Mouse (Mus musculus) left cerebral cortex, adult 6 months (tissue): ENCODE data around the gene Trim14. TPM values are rescaled to one million over a fixed set of nuclear protein-coding genes. Genes with fewer than 3 reads are reported as not detected.

Experiments used
- long read RNA-seq, 2 experiments: library from polyadenylated mRNA; unstranded; transcript quantifications; one replicate each; pipeline ENCODE4 v2.0.0; 2019 to 2020
- polyA plus RNA-seq: library from polyadenylated mRNA; unstranded; fragments of <200 nt; fragmentation: Nextera tagmentation; gene quantifications from 2 replicates; pipeline ENCODE4 v1.2.3, GENCODE M21; 2021

Trim14 gene
- 0.45 and 0.54 TPM in 2 replicates for polyA plus RNA-seq
- long read RNA-seq, experiment 1, partial matches to known transcripts = 0 of 6 reads
- long read RNA-seq, experiment 1, other reads (novel, unspliced or antisense) = 4 of 6 reads
- long read RNA-seq, experiment 2, partial matches to known transcripts = 0 of 1 reads
- long read RNA-seq, experiment 2, other reads (novel, unspliced or antisense) = 0 of 1 reads

GRCm38 (mm10) chr4:46535840-46536361, at the start of gene Trim14:
Gene Trim14, minus strand, starts transcription at chr4:46536141.

GRCm38 (mm10) chr4:46489028-46489925, 46.7 kb downstream of the Trim14 start, which contains the start of gene Nans:
Gene Nans, plus strand, starts transcription at chr4:46489248.

DNA sequence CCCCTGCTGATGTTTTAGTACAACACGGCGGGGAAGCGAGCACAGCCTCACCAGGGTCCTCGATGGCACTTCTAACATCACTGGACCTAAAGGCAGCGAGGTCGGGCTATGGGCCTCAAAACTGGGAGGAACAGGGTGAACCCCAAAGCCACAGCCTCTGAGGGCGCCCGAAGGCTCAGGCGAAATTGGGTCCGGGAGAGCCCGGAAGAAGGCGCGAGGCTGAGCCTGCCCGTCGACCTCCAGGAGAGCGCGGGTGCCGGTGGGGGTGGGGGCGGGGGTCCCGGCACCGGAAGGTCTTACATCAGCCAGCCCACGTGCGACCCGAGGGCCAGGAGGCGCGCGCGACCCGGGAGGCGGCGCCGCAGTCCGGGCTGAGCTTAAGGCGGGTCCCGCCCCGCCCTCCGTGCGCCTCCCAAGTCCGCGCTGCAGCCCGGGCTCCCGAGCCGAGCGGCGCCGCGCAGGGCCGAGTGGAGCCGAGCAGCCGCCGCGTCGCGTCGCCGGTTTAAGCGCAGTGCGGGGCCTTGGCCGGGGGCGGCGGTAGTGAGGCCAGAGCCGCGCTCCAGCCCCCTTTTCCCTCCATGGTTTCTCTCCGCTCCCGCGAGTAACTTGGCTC, 85.3 kb downstream of the Trim14 start, which contains the start of gene Anp32b:
Gene Anp32b (plus strand): TSS at position 384 of the 613 bp plus-strand sequence.

Other genes with a start within 250 kb of the Trim14 start
- not detected in 2 replicates for gene Foxe1, start 192.5 kb downstream of the Trim14 start, polyA plus RNA-seq
- gene Trmo, start 146.7 kb downstream of the Trim14 start, polyA plus RNA-seq = 4.3 and 4.7 TPM in 2 replicates
- gene Hemgn, start 122.6 kb downstream of the Trim14 start, polyA plus RNA-seq = not detected in 2 replicates
- 28.3 and 53.7 TPM in 2 replicates for gene Anp32b, start 85.2 kb downstream of the Trim14 start, polyA plus RNA-seq
- 13.8 and 18.6 TPM in 2 replicates for gene Nans, start 46.9 kb downstream of the Trim14 start, polyA plus RNA-seq
- 12.8 and 19.2 TPM in 2 replicates for gene Coro2a, start 66.1 kb upstream of the Trim14 start, polyA plus RNA-seq
- 0.73 and 0.93 TPM in 2 replicates for gene Tbc1d2, start 114.1 kb upstream of the Trim14 start, polyA plus RNA-seq